Mouse (Mus musculus) layer of hippocampus, adult 2 months (tissue): ENCODE measurements around the gene Pycr1. TPM values are rescaled to one million over a fixed set of nuclear protein-coding genes. Genes with fewer than 3 reads are reported as not detected.
"Not testable (repeated sequence)": the region's sequence is repeated elsewhere in the genome, so short reads cannot be mapped to it uniquely, and the experiment has no call there.

ENCODE experiments used
- DNase-seq, 2 experiments: peaks; one replicate each; pipeline ENCODE4 v3.0.0; 2022; ENCODE audit warnings: low spot score in 2 of 2
- H3K27ac ChIP-seq: fragments of 200-600 bp; 2 replicates; pipeline ENCODE4 v1.8.1; 2022
- H3K4me3 ChIP-seq: fragments of 200-600 bp; 2 replicates; pipeline ENCODE4 v1.8.1; 2022; ENCODE audit warnings: mild to moderate bottlenecking
- CTCF ChIP-seq: fragments of 200-600 bp; conservative IDR thresholded peaks from 2 replicates; pipeline ENCODE4 v1.8.1; 2022; ENCODE audit warnings: antibody characterized with exemption, mild to moderate bottlenecking, moderate library complexity
- long read RNA-seq, 2 experiments: library from polyadenylated mRNA; stranded (forward); transcript quantifications; one replicate each; pipeline ENCODE4 v2.0.0; 2021; ENCODE audit warnings: borderline mapping rate in 2 of 2
- total RNA-seq, 2 experiments: library from RNA; stranded (reverse); gene quantifications; 2 replicates each; pipeline ENCODE4 v1.2.3; 2021

Gene Pycr1
- total RNA-seq, result 1 to 10 TPM; 1.3 to 1.8 TPM
- long read RNA-seq, experiment 1, partial matches to known transcripts, result 0 of 3 reads
- long read RNA-seq, experiment 1, other reads (novel, unspliced or antisense), result 2 of 3 reads
- long read RNA-seq, experiment 2, partial matches to known transcripts, result 2 of 6 reads
- long read RNA-seq, experiment 2, other reads (novel, unspliced or antisense), result 2 of 6 reads

- Histone ChIP-seq H3K27ac (no peak within 1 kb of the TSS), H3K4me3 (peak within 1 kb of the TSS; percentile 55)
- DNase-seq, result peak; percentile 92 to 94
- no peak for TF ChIP-seq CTCF
Observed at GRCm38 (mm10) chr11:120643601-120643987, at the start of gene Pycr1. Gene Pycr1 (minus strand): TSS chr11:120643769.

GRCm38 (mm10) chr11:120692471-120693011 is 49.0 kb upstream of the Pycr1 start:
- Histone ChIP-seq H3K27ac (peak overlapping the region; percentile 64), H3K4me3 (no peak overlapping the region)
- peak; percentile 42 for TF ChIP-seq CTCF
- DNase-seq, result no peak

- no peak for DNase-seq
- no peak for TF ChIP-seq CTCF
- Histone ChIP-seq H3K4me3 (no peak overlapping the region), H3K27ac (no peak overlapping the region)
Observed at GRCm38 (mm10) chr11:120689365-120689764, 45.8 kb upstream of the Pycr1 start.

GRCm38 (mm10) chr11:120686650-120687272 is 43.2 kb upstream of the Pycr1 start:
- DNase-seq, result no peak
- no peak for TF ChIP-seq CTCF
- H3K4me3 ChIP-seq, result no peak overlapping the region
- H3K27ac ChIP-seq, result peak overlapping the region; percentile 74

- no peak for TF ChIP-seq CTCF
- no peak for DNase-seq
- no peak overlapping the region for H3K4me3 ChIP-seq
- no peak overlapping the region for H3K27ac ChIP-seq
Observed at GRCm38 (mm10) chr11:120684660-120685059, 41.1 kb upstream of the Pycr1 start.

GRCm38 (mm10) chr11:120684086-120684485 is 40.5 kb upstream of the Pycr1 start:
- Histone ChIP-seq H3K27ac (no peak overlapping the region), H3K4me3 (no peak overlapping the region)
- peak; percentile 25; the same call in 1 of the 2 replicates for TF ChIP-seq CTCF
- no peak for DNase-seq

- Histone ChIP-seq H3K27ac (no peak overlapping the region), H3K4me3 (no peak overlapping the region)
- DNase-seq, result no peak
- TF ChIP-seq CTCF, result no peak
Observed at GRCm38 (mm10) chr11:120683536-120683935, 40.0 kb upstream of the Pycr1 start.

- no peak overlapping the region for H3K4me3 ChIP-seq
- no peak for DNase-seq
- no peak overlapping the region for H3K27ac ChIP-seq
- no peak for TF ChIP-seq CTCF
Observed at GRCm38 (mm10) chr11:120682683-120683082, 39.1 kb upstream of the Pycr1 start.

- TF ChIP-seq CTCF, result peak; percentile 69
- no peak overlapping the region for H3K27ac ChIP-seq
- H3K4me3 ChIP-seq, result no peak overlapping the region
- no peak for DNase-seq
Observed at GRCm38 (mm10) chr11:120679909-120680308, 36.3 kb upstream of the Pycr1 start.

GRCm38 (mm10) chr11:120676951-120677350 is 33.4 kb upstream of the Pycr1 start:
- TF ChIP-seq CTCF, result no peak
- no peak for DNase-seq
- H3K4me3 ChIP-seq, result no peak overlapping the region
- no peak overlapping the region for H3K27ac ChIP-seq

- H3K27ac ChIP-seq, DNase-seq, H3K4me3 ChIP-seq: not testable (repeated sequence)
Observed at GRCm38 (mm10) chr11:120675875-120676274, 32.3 kb upstream of the Pycr1 start.

- peak overlapping the region; percentile 95 for H3K27ac ChIP-seq
- no peak for TF ChIP-seq CTCF
- no peak for DNase-seq
- peak overlapping the region; percentile 79 for H3K4me3 ChIP-seq
Observed at GRCm38 (mm10) chr11:120673594-120674122, 30.1 kb upstream of the Pycr1 start.

GRCm38 (mm10) chr11:120672687-120673593 is 29.4 kb upstream of the Pycr1 start, which contains the start of gene Aspscr1:
Gene Aspscr1 (plus strand): TSS chr11:120672973.
- Histone ChIP-seq H3K27ac (peak within 1 kb of the TSS; percentile 95), H3K4me3 (peak within 1 kb of the TSS; percentile 79)
- TF ChIP-seq CTCF, result 0 out of 2 replicates have a peak, but pooled peaks have one; percentile 8
- peak; percentile 90 to 91 for DNase-seq
